Mouse (Mus musculus) stomach, embryonic 16.5 days (tissue): ENCODE measurements at regions not wholly inside any gene's neighbourhood (a gene's known extent, or its start where the extent isn't known, plus 50 kb on each side); places are given as distances from the start of the nearest gene placed in this dataset.

ENCODE experiments used
- ATAC-seq: fragments of 200-750 bp; cut with Nextera tagmentation; 2 replicates; pipeline ENCODE4 v1.8.0; 2017; ENCODE audit warnings: moderate number of reproducible peaks, moderate TSS enrichment; ENCODE audit not compliant: insufficient read depth, low FRiP score
- H3K27ac ChIP-seq: fragments of 300-500 bp; sonication (generic); 2 replicates; pipeline ENCODE4 v1.5.1; 2014; ENCODE audit warnings: low read length
- H3K27me3 ChIP-seq: fragments of 300-500 bp; sonication (generic); 2 replicates; pipeline ENCODE4 v1.6.1; 2014; ENCODE audit warnings: low read length, control low read depth, mixed read lengths; ENCODE audit not compliant: control insufficient read depth, insufficient read depth
- H3K36me3 ChIP-seq: fragments of 300-500 bp; sonication (generic); 2 replicates; pipeline ENCODE4 v1.6.1; 2014; ENCODE audit warnings: low read length; ENCODE audit not compliant: control insufficient read depth, insufficient read depth
- H3K4me1 ChIP-seq: fragments of 300-500 bp; sonication (generic); 2 replicates; pipeline ENCODE4 v1.6.1; 2014; ENCODE audit warnings: low read length, control low read depth, mixed read lengths; ENCODE audit not compliant: control insufficient read depth, insufficient read depth
- H3K4me2 ChIP-seq: fragments of 300-500 bp; sonication (generic); 2 replicates; pipeline ENCODE4 v1.6.1; 2014; ENCODE audit warnings: low read depth, low read length, mixed read lengths
- H3K4me3 ChIP-seq: fragments of 300-500 bp; sonication (generic); replicated peaks from 2 replicates; pipeline ENCODE4 v1.5.1; 2014; ENCODE audit warnings: mild to moderate bottlenecking, low read length
- H3K9ac ChIP-seq: fragments of 300-500 bp; sonication (generic); 2 replicates; pipeline ENCODE4 v1.6.1; 2014; ENCODE audit warnings: low read length
- H3K9me3 ChIP-seq: fragments of 300-500 bp; sonication (generic); replicated peaks from 2 replicates; pipeline ENCODE4 v1.6.1; 2016; ENCODE audit warnings: low read length, control low read depth; ENCODE audit not compliant: control insufficient read depth
- WGBS: fragments of 180-500 bp; shearing (Covaris S2); extraction: QIAGEN DNeasy Blood & Tissue Kit; methylation state at CpG from one replicate; pipeline ENCODE4 v1.1.7; 2014; 5-methylcytosine and 5-hydroxymethylcytosine counted together

DNA sequence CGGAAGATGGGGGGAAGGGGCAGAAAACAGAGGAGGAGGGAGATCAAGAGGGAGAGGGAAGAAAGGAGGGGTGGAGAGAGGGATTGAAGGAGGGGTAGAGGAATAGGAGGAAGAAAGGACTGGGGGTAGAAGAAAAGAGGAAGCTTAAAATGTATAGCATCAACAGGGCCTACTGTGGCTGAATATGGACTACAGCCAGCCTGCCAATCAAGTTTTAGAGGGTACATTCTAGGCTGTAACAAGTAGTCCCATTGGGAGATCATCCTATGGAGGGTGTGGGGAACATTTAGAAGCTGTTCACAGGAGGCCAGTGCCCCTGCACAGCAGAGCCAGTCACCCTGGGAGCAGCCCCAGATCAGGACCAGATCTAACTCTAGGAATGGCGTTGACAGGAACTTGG is 535.6 kb upstream of the Lrrc6 start:
- H3K9me3 ChIP-seq = no peaks in the 10 kb centered on the region
- H3K36me3 ChIP-seq = no peaks in the 10 kb centered on the region
- 63% methylated on average over 2 of the region's 2 CpGs for WGBS
- no peak for ATAC-seq
- no peak overlapping the region for H3K4me2 ChIP-seq
- H3K9ac ChIP-seq = no peak overlapping the region
- H3K4me3 ChIP-seq = no peak overlapping the region
- no peaks in the 10 kb centered on the region for H3K27me3 ChIP-seq
- H3K27ac ChIP-seq = no peak overlapping the region
- peaks cover 11% of the 10 kb centered on the region for H3K4me1 ChIP-seq

DNA sequence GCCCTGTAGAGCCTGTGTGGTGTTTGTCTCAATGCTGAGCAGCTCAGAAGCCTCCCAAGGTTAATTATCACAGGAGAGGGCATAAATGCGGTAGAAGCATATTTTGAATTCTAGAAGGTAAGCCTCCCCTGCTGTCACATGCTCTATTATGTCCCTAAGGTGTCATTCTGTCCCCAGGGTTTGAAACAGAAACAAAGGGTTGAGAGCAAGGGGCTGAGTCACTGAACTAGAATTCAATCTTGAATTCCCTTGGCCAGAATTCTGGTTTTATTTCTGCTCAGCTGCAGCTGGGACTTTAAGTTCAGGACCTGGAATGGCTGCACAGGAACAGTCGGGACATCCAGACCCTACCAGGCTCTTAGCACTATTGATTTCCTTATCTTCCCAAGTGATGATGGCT is 533.2 kb upstream of the Lrrc6 start:
- ATAC-seq = no peak

DNA sequence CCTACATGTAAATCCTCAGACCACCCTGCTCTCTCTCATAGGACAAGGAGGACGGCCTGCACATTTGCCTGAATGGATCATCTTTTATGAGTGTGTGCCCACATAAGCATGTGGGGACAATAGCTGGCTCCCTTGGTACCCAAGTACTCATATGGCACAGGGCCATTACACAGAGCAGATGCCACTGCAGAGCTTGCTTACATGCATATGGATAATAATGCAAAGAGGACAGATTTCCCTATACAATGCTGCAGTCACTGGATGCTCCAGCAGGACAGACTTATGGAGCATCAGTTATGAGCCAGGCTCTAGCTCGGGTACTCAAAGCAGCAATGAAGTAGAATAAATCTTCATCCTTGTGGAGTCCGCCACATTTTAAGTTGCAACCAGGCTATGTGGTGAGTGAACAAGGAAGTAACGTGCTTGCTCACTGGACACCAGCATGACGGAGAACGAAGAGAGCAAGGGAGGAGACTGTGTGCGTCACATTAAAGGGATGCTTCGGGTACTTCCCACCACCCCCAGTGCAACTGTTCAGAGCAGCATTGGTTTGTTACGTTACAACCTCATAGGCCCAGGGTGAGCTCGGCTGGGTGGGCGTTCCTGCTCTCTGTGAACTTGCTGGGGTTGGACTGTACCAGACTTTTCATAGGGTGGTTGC is 531.3 kb upstream of the Lrrc6 start:
- Histone ChIP-seq H3K27ac (no peak overlapping the region), H3K36me3 (no peaks in the 10 kb centered on the region), H3K4me1 (no peaks in the 10 kb centered on the region), H3K27me3 (no peaks in the 10 kb centered on the region), H3K9ac (no peak overlapping the region), H3K4me2 (no peak overlapping the region), H3K4me3 (no peak overlapping the region), H3K9me3 (no peaks in the 10 kb centered on the region)
- no peak for ATAC-seq
- WGBS = 85% methylated on average over 11 of the region's 11 CpGs

More for the DNA sequence above, 533.2 kb upstream of the Lrrc6 start:
- WGBS = 76% methylated on average over 2 of the region's 2 CpGs
- no peak overlapping the region for H3K4me3 ChIP-seq
- no peak overlapping the region for H3K9ac ChIP-seq
- no peak overlapping the region for H3K4me2 ChIP-seq
- no peaks in the 10 kb centered on the region for H3K9me3 ChIP-seq
- H3K27ac ChIP-seq = no peak overlapping the region
- no peaks in the 10 kb centered on the region for H3K36me3 ChIP-seq
- H3K4me1 ChIP-seq = no peaks in the 10 kb centered on the region
- no peaks in the 10 kb centered on the region for H3K27me3 ChIP-seq

DNA sequence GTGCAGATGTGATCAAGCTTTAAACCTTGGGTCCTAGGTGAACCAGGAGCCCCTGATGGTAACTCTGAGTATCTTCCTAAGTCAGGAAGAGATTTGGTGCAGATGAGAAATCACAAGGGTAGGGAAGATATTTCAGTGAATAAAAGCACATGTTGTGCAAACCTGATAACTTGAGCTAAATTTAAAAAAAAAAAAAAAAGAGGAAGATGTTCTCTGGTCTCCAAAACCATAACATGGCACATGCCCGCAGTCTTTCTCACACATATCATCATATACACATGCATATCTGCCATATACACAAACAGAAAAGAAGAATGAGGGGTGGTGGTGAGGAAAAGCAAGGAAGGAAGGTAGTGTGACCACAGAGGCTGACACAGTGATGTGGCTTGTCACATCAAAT is 530.3 kb upstream of the Lrrc6 start:
- Histone ChIP-seq H3K36me3 (no peaks in the 10 kb centered on the region), H3K4me3 (no peak overlapping the region), H3K27me3 (no peaks in the 10 kb centered on the region), H3K9ac (no peak overlapping the region), H3K4me1 (no peaks in the 10 kb centered on the region), H3K9me3 (no peaks in the 10 kb centered on the region), H3K4me2 (no peak overlapping the region), H3K27ac (no peak overlapping the region)
- ATAC-seq = no peak
- WGBS = 77% methylated on average over 1 of the region's 1 CpGs

DNA sequence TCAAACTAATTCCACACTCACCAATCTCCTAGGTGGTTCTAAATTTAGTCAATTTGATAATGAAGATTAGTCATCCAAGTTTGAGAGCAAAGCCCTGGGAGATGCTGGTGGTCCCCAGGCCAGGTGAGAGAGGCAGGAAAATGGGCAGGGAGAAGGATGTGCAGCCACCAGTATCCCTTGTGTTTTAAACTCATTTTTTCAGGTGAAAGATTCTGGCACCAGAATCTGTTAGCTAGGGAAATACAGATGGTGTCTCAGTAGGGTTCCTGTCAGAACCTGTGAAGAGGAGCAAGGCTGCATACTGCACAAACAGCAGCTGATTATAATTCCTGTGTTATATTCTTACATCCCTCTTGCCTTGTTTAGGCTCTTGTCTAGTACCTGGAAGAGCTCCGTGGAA is 527.5 kb upstream of the Lrrc6 start:
- H3K27ac ChIP-seq = no peak overlapping the region

DNA sequence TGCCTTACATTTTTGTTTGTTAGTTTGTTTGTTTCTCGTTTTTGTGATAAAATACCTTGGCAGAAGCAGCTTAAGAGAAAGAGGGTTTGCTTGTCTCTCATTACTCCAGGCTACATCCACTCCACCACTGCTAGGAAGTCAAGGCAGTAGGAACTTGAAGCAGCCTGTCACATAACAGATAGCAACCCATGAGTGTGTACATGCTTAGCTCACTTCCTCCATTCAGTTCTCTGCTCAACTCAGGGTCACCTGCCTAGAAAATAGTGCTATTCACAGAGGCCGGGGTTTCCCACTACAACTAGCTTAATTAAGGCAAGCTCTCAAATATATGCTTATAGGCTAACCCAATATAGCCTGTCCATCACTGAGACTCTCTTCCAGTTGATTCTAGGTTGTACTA is 527.0 kb upstream of the Lrrc6 start:
- no peak overlapping the region for H3K4me2 ChIP-seq
- no peak for ATAC-seq
- 85% methylated on average over 2 of the region's 2 CpGs for WGBS

More for the DNA sequence above, 527.5 kb upstream of the Lrrc6 start:
- WGBS = 82% methylated on average over 1 of the region's 1 CpGs
- Histone ChIP-seq H3K4me2 (no peak overlapping the region), H3K36me3 (no peaks in the 10 kb centered on the region), H3K9me3 (no peaks in the 10 kb centered on the region), H3K4me1 (no peaks in the 10 kb centered on the region), H3K4me3 (no peak overlapping the region), H3K9ac (no peak overlapping the region), H3K27me3 (no peaks in the 10 kb centered on the region)
- no peak for ATAC-seq

DNA sequence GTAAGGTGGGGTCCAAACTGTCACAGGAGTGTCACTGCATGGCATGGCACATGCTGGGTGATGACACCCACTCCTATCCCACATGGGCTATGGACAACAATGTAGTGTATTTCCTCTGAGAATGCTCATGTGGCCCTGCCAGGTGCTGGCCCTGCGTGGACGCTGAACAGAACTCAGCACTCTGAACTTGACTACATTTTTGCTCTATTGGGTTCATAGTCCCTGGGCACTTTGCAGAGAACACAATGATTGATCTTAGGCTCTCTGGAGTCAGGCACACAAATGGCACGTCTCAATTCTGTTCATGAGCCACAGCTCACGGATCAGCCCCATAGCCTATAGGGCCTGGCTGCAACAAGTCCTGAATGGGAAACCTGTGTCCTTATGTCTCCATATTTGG is 525.0 kb upstream of the Lrrc6 start:
- H3K36me3 ChIP-seq = no peaks in the 10 kb centered on the region
- H3K9ac ChIP-seq = no peak overlapping the region
- WGBS = 85% methylated on average over 4 of the region's 4 CpGs
- H3K27ac ChIP-seq = no peak overlapping the region
- no peaks in the 10 kb centered on the region for H3K27me3 ChIP-seq
- H3K4me3 ChIP-seq = no peak overlapping the region
- no peaks in the 10 kb centered on the region for H3K9me3 ChIP-seq
- no peak overlapping the region for H3K4me2 ChIP-seq
- ATAC-seq = no peak
- H3K4me1 ChIP-seq = no peaks in the 10 kb centered on the region

More for the DNA sequence above, 527.0 kb upstream of the Lrrc6 start:
- H3K9me3 ChIP-seq = no peaks in the 10 kb centered on the region
- no peak overlapping the region for H3K4me3 ChIP-seq
- H3K9ac ChIP-seq = no peak overlapping the region
- H3K4me1 ChIP-seq = no peaks in the 10 kb centered on the region
- H3K27me3 ChIP-seq = no peaks in the 10 kb centered on the region
- H3K36me3 ChIP-seq = no peaks in the 10 kb centered on the region
- H3K27ac ChIP-seq = no peak overlapping the region

DNA sequence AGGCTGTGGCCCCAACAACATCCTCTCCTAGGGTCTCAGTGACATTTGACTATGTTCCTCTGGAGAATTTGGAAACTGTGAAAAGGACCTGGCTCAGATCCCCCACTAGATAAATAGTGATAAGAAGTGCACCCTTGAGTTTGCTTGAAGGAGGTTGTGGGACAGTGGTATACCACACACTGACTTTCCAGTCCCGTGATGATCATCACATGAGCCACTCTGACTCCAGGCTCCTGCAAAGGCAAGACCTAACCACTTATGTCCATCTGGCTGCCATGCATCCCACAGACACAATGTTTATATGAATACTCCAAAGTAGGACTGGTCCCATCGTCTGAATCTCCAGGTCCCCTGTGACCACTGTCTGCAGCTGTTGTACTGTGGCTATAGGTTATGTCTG is 523.7 kb upstream of the Lrrc6 start:
- Histone ChIP-seq H3K4me2 (no peak overlapping the region), H3K9ac (no peak overlapping the region), H3K36me3 (no peaks in the 10 kb centered on the region), H3K4me1 (peaks cover 2% of the 10 kb centered on the region), H3K27me3 (no peaks in the 10 kb centered on the region), H3K27ac (no peak overlapping the region), H3K9me3 (no peaks in the 10 kb centered on the region), H3K4me3 (no peak overlapping the region)
- WGBS = 57% methylated on average over 2 of the region's 2 CpGs
- ATAC-seq = no peak

DNA sequence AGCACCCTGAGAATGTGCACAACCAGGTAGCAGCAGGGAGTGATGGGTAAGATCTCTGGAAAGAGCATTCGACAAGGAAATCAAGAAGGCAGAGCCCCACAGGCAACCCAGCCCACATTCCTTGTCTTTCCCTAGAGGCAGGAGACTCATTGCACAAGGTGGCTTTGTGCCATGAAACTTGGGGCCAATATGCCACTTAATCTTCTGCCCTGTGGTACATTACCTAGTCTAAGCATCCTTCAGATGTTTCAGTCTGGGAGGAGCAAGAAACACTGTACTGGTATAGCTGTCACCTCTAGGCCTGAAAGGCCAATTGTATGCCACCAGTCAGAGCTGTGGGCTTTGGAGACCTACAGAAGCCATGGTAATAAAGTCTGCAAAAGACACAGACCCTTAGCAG is 522.4 kb upstream of the Lrrc6 start:
- no peaks in the 10 kb centered on the region for H3K27me3 ChIP-seq
- H3K27ac ChIP-seq = no peak overlapping the region
- no peak overlapping the region for H3K9ac ChIP-seq
- no peaks in the 10 kb centered on the region for H3K36me3 ChIP-seq
- no peaks in the 10 kb centered on the region for H3K9me3 ChIP-seq
- 97% methylated on average over 1 of the region's 1 CpGs for WGBS
- no peak for ATAC-seq
- peaks cover 9% of the 10 kb centered on the region for H3K4me1 ChIP-seq
- no peak overlapping the region for H3K4me2 ChIP-seq
- no peak overlapping the region for H3K4me3 ChIP-seq
